Mouse (Mus musculus) C2C12 (cell line): ENCODE measurements at regions not wholly inside any gene's neighbourhood (a gene's known extent, or its start where the extent isn't known, plus 50 kb on each side); places are given as distances from the start of the nearest gene placed in this dataset.

Source experiments
- H3K27me3 ChIP-seq: one replicate; pipeline ENCODE4 v1.6.1; 2011; ENCODE audit not compliant: control insufficient read depth, insufficient read depth, insufficient read length
- H3K36me3 ChIP-seq: one replicate; pipeline ENCODE4 v1.6.1; 2011; ENCODE audit not compliant: control insufficient read depth, insufficient read depth
- H3K4me3 ChIP-seq: one replicate; pipeline ENCODE4 v1.5.1; 2011; ENCODE audit warnings: mild to moderate bottlenecking, control low read depth; ENCODE audit not compliant: poor library complexity, insufficient read depth, severe bottlenecking
- H3K79me2 ChIP-seq: one replicate; pipeline ENCODE4 v1.6.1; 2011; ENCODE audit not compliant: control insufficient read depth, insufficient read depth
- H3K79me3 ChIP-seq: one replicate; pipeline ENCODE4 v1.6.1; 2011; ENCODE audit warnings: low read depth, control low read depth
- H3ac ChIP-seq: one replicate; pipeline ENCODE3; 2011; ENCODE audit warnings: low read depth; ENCODE audit not compliant: control insufficient read depth, insufficient read length
- CEBPB ChIP-seq: IDR thresholded peaks from one replicate; pipeline ENCODE4 v1.6.1; 2011; ENCODE audit warnings: low read depth, mild to moderate bottlenecking, control low read depth, moderate library complexity
- CTCF ChIP-seq: IDR thresholded peaks from one replicate; pipeline ENCODE4 v1.5.1; 2011; ENCODE audit not compliant: control insufficient read depth, insufficient read depth, insufficient read length
- FOSL1 ChIP-seq: IDR thresholded peaks from one replicate; pipeline ENCODE4 v1.8.0; 2011; ENCODE audit warnings: mild to moderate bottlenecking, low read length; ENCODE audit not compliant: poor library complexity, insufficient read depth, severe bottlenecking
- MAX ChIP-seq: IDR thresholded peaks from one replicate; pipeline ENCODE4 v1.6.1; 2011; ENCODE audit warnings: mild to moderate bottlenecking, control low read depth
- MYOD1 ChIP-seq: IDR thresholded peaks from one replicate; pipeline ENCODE4 v1.6.1; 2011; ENCODE audit warnings: low read depth; ENCODE audit not compliant: control insufficient read depth, insufficient read length
- MYOG ChIP-seq: IDR thresholded peaks from one replicate; pipeline ENCODE4 v1.6.1; 2011; ENCODE audit not compliant: control insufficient read depth, insufficient read length; ENCODE audit errors: extremely low read depth
- USF1 ChIP-seq: IDR thresholded peaks from one replicate; pipeline ENCODE4 v1.6.1; 2011; ENCODE audit warnings: low read depth, mild to moderate bottlenecking, control low read depth, moderate library complexity

DNA sequence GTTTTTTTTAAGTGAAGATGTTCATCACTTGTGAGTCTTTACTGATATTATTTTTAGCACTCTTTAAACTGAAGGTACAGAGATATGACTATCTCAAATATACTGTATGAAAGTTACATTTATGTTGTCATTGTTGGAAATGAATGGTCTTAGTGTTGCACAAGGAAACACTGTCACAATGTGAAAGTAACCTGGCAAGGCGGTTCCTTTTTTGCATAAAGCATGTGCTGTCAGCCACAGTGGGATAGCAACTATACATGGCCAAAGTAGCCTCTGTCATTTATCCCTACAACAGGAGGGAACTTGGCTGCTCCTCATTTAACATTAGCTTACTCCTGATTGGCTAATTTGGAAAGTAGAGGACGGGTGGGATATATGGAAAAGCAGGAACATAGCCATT, 94.3 kb downstream of the Gm5447 start:
- Histone ChIP-seq H3K79me3 (no peaks in the 10 kb centered on the region), H3K27me3 (no peaks in the 10 kb centered on the region), H3ac (no peak overlapping the region), H3K36me3 (no peaks in the 10 kb centered on the region), H3K4me3 (no peak overlapping the region), H3K79me2 (no peaks in the 10 kb centered on the region)
- TF ChIP-seq CEBPB (no peak), CTCF (no peak), USF1 (no peak), FOSL1 (no peak), MYOD1 (no peak), MYOG (no peak), MAX (no peak)

DNA sequence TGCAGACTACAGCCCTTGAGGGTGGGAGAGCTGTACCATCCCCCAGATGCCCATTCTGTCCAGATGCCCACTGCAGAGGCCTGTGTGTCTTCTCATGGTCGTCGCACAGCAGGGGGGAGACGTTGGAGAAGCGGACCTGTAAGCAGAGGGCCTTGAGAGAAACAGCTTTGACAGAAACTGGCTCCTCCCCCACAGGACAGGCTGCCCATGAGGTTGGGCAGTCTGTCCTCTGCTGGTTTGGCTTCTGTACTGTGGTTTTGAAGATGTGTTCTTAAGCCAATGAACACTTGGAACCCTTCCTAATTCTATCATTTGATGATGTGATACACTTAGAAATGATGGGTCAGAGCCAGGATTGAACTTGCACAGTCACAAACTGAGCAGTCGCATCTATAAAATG, 102.5 kb downstream of the Gm5447 start:
- no peaks in the 10 kb centered on the region for H3K36me3 ChIP-seq
- H3K79me2 ChIP-seq = no peaks in the 10 kb centered on the region
- H3K79me3 ChIP-seq = no peaks in the 10 kb centered on the region
- no peaks in the 10 kb centered on the region for H3K27me3 ChIP-seq
- H3K4me3 ChIP-seq = no peak overlapping the region
- TF ChIP-seq CEBPB (no peak), CTCF (no peak), MAX (no peak)
- H3ac ChIP-seq = no peak overlapping the region

DNA sequence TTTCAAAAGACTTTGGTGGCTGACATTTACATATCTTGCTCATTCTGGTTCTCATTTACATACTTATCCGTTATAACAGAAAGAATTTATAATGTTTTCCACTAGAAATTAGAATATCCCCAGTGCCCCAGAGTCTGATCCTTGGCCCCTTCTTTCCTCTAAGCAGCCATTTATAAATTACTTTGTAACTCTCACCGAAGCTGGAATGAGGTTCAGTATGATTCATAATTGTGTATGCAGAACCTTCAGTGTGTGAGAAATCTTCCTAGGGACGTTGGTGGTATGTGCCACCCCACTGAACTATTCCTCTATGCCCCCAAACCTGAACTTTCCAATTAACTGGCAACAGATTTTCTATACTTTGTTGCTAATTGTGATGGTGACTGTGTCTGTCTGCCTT, 104.7 kb downstream of the Gm5447 start:
- H3ac ChIP-seq = no peak overlapping the region
- H3K27me3 ChIP-seq = no peaks in the 10 kb centered on the region
- H3K79me2 ChIP-seq = no peaks in the 10 kb centered on the region
- TF ChIP-seq CTCF (no peak), CEBPB (no peak), MYOD1 (no peak), MAX (no peak), FOSL1 (no peak)
- no peaks in the 10 kb centered on the region for H3K79me3 ChIP-seq
- no peaks in the 10 kb centered on the region for H3K36me3 ChIP-seq
- H3K4me3 ChIP-seq = no peak overlapping the region

DNA sequence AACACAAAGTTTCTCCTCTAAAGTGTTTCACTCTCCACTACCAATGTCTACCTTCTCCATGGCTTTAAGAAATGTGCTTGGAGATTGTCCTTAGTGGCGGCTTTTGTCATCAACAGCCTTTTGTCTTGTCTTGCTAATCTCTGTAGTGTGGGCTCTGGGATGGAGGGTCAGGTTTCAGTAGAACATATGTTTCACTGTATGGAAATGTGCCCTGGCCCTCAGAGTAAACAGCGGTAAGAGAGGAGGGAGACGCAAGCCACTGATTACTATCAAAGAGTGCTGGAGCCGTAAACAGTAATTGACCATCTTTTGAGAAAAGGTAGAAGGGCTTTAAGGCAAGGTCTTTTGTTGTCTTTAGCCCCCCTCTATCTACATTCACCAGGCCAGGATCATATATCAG, 106.2 kb downstream of the Gm5447 start:
- Histone ChIP-seq H3K27me3 (no peaks in the 10 kb centered on the region), H3ac (no peak overlapping the region), H3K36me3 (no peaks in the 10 kb centered on the region), H3K4me3 (no peak overlapping the region), H3K79me3 (no peaks in the 10 kb centered on the region), H3K79me2 (no peaks in the 10 kb centered on the region)
- TF ChIP-seq USF1 (no peak), MAX (no peak), FOSL1 (no peak), CTCF (no peak), CEBPB (no peak), MYOD1 (no peak), MYOG (no peak)

DNA sequence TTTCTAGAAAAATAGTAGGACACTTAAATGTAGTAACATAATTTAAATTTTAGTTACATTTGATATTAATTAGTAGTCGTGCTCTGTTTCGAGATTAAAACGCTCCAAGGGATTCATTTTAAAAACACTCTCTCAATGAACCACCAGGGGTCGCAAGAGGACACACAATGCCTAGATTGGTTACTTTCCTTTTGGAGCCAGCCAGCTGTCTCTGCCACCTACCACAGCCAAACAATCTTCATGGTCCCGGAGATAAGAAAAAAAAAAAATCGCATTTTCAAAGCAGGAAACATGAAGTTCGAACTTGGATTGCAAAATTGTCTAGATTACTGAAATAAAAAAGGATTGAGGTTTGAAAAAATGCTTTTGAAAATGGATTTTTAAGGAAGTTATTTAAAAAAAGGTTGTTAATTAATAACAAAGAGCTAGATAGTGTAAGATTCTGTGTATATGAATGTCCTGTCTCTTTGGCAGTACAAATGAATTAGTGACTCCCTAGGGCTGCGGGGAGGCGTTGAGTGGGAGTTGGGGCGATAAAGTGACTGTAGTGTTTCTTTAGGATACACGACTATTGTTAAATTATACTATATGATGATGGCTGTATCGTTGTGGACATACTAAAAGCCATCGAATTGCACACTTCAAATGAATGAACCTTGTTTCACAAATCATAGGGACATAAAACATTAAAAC, 108.6 kb downstream of the Gm5447 start:
- no peaks in the 10 kb centered on the region for H3K27me3 ChIP-seq
- H3K79me3 ChIP-seq = no peaks in the 10 kb centered on the region
- no peaks in the 10 kb centered on the region for H3K79me2 ChIP-seq
- no peaks in the 10 kb centered on the region for H3K36me3 ChIP-seq
- no peak for TF ChIP-seq FOSL1
- TF ChIP-seq MAX = no peak
- peak; percentile 38 for TF ChIP-seq MYOD1
- no peak for TF ChIP-seq USF1
- no peak for TF ChIP-seq CTCF
- no peak overlapping the region for H3K4me3 ChIP-seq
- H3ac ChIP-seq = no peak overlapping the region

DNA sequence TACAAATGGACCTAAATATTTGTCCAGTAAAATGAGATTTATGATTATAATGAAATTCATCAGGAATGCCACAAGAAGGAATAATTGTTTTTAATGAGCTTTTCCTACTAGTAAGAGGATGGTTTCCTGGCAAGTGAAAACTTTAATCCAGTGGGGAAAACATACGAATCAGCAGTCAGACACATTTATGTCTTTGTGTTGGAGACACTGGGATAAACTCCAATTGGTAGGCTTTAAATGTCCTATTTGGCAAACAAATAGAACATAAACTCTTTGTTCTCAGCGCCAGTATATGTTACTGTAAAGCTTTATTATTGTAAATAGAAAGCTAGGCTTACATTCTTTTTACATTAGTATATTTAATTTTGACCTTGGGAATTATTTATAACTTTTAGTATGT, 127.0 kb downstream of the Gm5447 start:
- Histone ChIP-seq H3ac (no peak overlapping the region), H3K27me3 (no peaks in the 10 kb centered on the region), H3K4me3 (no peak overlapping the region), H3K79me2 (no peaks in the 10 kb centered on the region), H3K79me3 (no peaks in the 10 kb centered on the region), H3K36me3 (no peaks in the 10 kb centered on the region)
- TF ChIP-seq MYOG (no peak), CTCF (no peak), MYOD1 (no peak), FOSL1 (no peak), USF1 (no peak), MAX (no peak), CEBPB (no peak)
